Mouse (Mus musculus) cortical plate, adult 2 months (tissue): ENCODE results near the gene Eno1.

Experiments used
- CTCF ChIP-seq: fragments of 200-500 bp; IDR thresholded peaks from 2 replicates; pipeline ENCODE4 v1.5.1; 2011; ENCODE audit warnings: mild to moderate bottlenecking, control low read depth, low read length; ENCODE audit not compliant: insufficient read depth; ENCODE audit errors: extremely low read depth
- POLR2A ChIP-seq: fragments of 200-500 bp; IDR thresholded peaks from 2 replicates; pipeline ENCODE4 v1.6.1; 2011; ENCODE audit warnings: mild to moderate bottlenecking, low read length, control low read depth; ENCODE audit not compliant: insufficient read depth; ENCODE audit errors: extremely low read depth

- TF ChIP-seq CTCF (peak; percentile 43), POLR2A (no peak)
Observed at GRCm38 (mm10) chr4:150260745-150261144, 24.2 kb downstream of the Eno1 start.
